Mouse (Mus musculus) limb, embryonic 14.5 days (tissue): ENCODE measurements around the gene Brd7. TPM values are rescaled to one million over a fixed set of nuclear protein-coding genes. Genes with fewer than 3 reads are reported as not detected.

Experiments used
- ATAC-seq: fragments of 200-750 bp; cut with Nextera tagmentation; 2 replicates; pipeline ENCODE4 v1.8.0; 2017; ENCODE audit warnings: low read depth, moderate number of reproducible peaks, moderate TSS enrichment; ENCODE audit not compliant: low FRiP score
- DNase-seq: peaks from one replicate; pipeline ENCODE4 v3.0.0-alpha.2; 2015; ENCODE audit warnings: low spot score
- H3K27ac ChIP-seq: fragments of 300-500 bp; sonication (generic); replicated peaks from 2 replicates; pipeline ENCODE4 v1.5.1; 2014; ENCODE audit warnings: low read depth, mild to moderate bottlenecking, low read length, moderate library complexity, mixed read lengths
- H3K27me3 ChIP-seq: fragments of 300-500 bp; sonication (generic); 2 replicates; pipeline ENCODE4 v1.6.1; 2014; ENCODE audit warnings: low read length, mixed read lengths; ENCODE audit not compliant: control insufficient read depth, insufficient read depth
- H3K36me3 ChIP-seq: fragments of 300-500 bp; sonication (generic); 2 replicates; pipeline ENCODE4 v1.6.1; 2014; ENCODE audit warnings: mild to moderate bottlenecking, low read length, moderate library complexity, mixed read lengths; ENCODE audit not compliant: control insufficient read depth, insufficient read depth
- H3K4me1 ChIP-seq: fragments of 300-500 bp; sonication (generic); 2 replicates; pipeline ENCODE4 v1.6.1; 2014; ENCODE audit warnings: antibody characterized with exemption, low read length, mixed read lengths; ENCODE audit not compliant: control insufficient read depth, insufficient read depth
- H3K4me2 ChIP-seq: fragments of 300-500 bp; sonication (generic); replicated peaks from 2 replicates; pipeline ENCODE4 v1.6.1; 2014; ENCODE audit warnings: low read depth, mild to moderate bottlenecking, low read length, moderate library complexity; ENCODE audit not compliant: severe bottlenecking
- H3K4me3 ChIP-seq: fragments of 300-500 bp; sonication (generic); replicated peaks from 2 replicates; pipeline ENCODE4 v1.5.1; 2014; ENCODE audit warnings: low read length
- H3K9ac ChIP-seq: fragments of 300-500 bp; sonication (generic); 2 replicates; pipeline ENCODE4 v1.6.1; 2014; ENCODE audit warnings: mild to moderate bottlenecking, low read depth, low read length, moderate library complexity; ENCODE audit not compliant: severe bottlenecking
- H3K9me3 ChIP-seq: fragments of 300-500 bp; sonication (generic); 2 replicates; pipeline ENCODE4 v1.6.1; 2016; ENCODE audit warnings: low read length; ENCODE audit not compliant: control insufficient read depth
- POLR2A ChIP-seq: fragments of 200-500 bp; IDR thresholded peaks from 2 replicates; pipeline ENCODE4 v1.8.0; 2012; ENCODE audit warnings: inconsistent platforms, mild to moderate bottlenecking, moderate library complexity, borderline replicate concordance; ENCODE audit not compliant: insufficient read depth, insufficient read length; ENCODE audit errors: extremely low read depth
- WGBS: fragments of 180-500 bp; shearing (Covaris S2); extraction: QIAGEN DNeasy Blood & Tissue Kit; methylation state at CpG from one replicate; pipeline ENCODE4 v1.1.7; 2014; 5-methylcytosine and 5-hydroxymethylcytosine counted together
- polyA plus RNA-seq, 2 experiments: library from polyadenylated mRNA; depleted of rRNA in 1 of 2; stranded (reverse) in 1 of 2; unstranded in 1 of 2; fragments of >200 nt; fragmentation: Nextera tagmentation in 1 of 2; extraction: Ambion mirVana in 1 of 2; gene quantifications; 2 replicates each; pipeline versions ENCODE4 v1.2.1 to v1.2.3; 2012 to 2014

The Brd7 gene
- polyA plus RNA-seq, 2 experiments: 73.6 to 77.7 TPM

DNA sequence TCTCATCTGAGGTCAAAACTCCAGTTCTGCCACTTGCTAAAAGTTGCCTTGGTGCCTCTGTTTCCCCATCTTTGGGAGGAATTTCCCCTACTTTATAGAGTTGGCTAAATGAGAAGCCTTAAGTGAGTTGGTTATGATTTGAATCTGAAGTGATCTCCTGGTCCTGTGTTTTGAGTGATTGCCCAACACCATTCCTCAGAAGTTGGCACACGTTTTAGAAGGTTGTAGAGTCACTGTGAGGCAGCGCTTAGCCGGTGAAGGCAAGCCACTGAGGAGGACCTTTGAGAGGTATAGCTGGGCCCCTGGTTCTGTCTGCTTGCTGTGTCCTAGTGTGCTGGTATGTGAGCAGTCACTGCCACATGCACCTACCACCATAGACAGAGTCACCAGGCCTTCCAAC, 31.3 kb upstream of the Brd7 start:
- no peaks in the 10 kb centered on the region for H3K9me3 ChIP-seq
- no peak overlapping the region for H3K4me3 ChIP-seq
- H3K9ac ChIP-seq: no peak overlapping the region
- no peak for DNase-seq
- H3K4me2 ChIP-seq: no peak overlapping the region
- ATAC-seq: no peak
- no peak for TF ChIP-seq POLR2A
- H3K36me3 ChIP-seq: no peaks in the 10 kb centered on the region
- H3K4me1 ChIP-seq: no peaks in the 10 kb centered on the region
- no peaks in the 10 kb centered on the region for H3K27me3 ChIP-seq
- WGBS: 86% methylated on average over 3 of the region's 3 CpGs
- no peak overlapping the region for H3K27ac ChIP-seq

DNA sequence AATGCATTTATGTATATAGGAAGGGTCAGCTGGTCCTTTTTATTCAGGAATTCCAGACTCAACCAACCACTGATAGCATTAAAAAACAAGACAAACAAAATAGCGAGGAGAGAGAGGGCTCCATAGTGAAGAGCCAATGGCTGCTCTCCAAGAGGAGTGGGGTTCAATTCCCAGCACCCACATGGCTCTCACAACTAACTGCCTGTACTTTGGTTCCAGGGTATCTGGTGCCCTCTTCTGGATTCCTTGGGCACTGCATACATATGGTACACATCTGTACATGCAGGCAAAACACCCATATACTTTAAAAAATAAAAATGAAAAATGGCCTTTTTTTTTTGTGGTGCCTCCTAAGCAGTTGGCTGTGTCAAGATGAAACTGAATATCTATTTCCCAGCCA, 28.8 kb upstream of the Brd7 start:
- H3K4me1 ChIP-seq: no peaks in the 10 kb centered on the region
- H3K9ac ChIP-seq: no peak overlapping the region
- H3K9me3 ChIP-seq: no peaks in the 10 kb centered on the region
- H3K27ac ChIP-seq: no peak overlapping the region
- H3K4me3 ChIP-seq: no peak overlapping the region
- H3K36me3 ChIP-seq: no peaks in the 10 kb centered on the region
- WGBS: 100% methylated on average over 1 of the region's 1 CpGs
- no peak for TF ChIP-seq POLR2A
- DNase-seq: no peak
- H3K4me2 ChIP-seq: no peak overlapping the region
- no peak for ATAC-seq
- H3K27me3 ChIP-seq: no peaks in the 10 kb centered on the region

DNA sequence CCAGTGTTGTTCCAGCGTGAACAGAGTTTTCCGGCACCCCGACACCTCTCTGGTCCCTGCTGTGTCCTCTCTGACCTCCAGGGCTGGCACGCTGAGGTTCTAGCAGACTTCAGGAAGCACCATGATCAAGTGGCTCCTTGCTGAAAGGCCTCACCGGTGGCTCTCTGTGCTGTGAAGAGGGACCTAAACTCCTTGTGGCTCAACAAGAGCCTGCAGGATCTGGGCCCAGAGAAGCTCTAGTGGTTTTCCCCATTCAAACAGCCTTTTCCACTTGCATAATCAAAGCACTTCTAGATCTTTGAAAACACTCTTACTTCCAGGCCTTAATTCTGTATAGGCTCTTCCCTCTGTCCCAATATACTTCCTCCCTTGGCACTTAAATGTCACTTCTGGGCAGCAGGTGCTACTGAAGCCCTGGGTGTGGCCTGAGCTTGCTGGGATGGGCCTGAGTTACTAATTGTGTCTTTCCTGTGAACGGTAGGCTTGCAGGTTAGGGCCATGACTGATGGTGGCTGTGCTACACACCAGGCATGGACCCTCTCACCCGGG, 26.8 kb upstream of the Brd7 start:
- no peak overlapping the region for H3K4me2 ChIP-seq
- DNase-seq (no peak), ATAC-seq (no peak)
- H3K27me3 ChIP-seq: no peaks in the 10 kb centered on the region
- no peak overlapping the region for H3K27ac ChIP-seq
- no peak for TF ChIP-seq POLR2A
- H3K9ac ChIP-seq: no peak overlapping the region
- WGBS: 61% methylated on average over 7 of the region's 7 CpGs
- H3K9me3 ChIP-seq: no peaks in the 10 kb centered on the region
- no peak overlapping the region for H3K4me3 ChIP-seq
- H3K4me1 ChIP-seq: no peaks in the 10 kb centered on the region
- no peaks in the 10 kb centered on the region for H3K36me3 ChIP-seq

DNA sequence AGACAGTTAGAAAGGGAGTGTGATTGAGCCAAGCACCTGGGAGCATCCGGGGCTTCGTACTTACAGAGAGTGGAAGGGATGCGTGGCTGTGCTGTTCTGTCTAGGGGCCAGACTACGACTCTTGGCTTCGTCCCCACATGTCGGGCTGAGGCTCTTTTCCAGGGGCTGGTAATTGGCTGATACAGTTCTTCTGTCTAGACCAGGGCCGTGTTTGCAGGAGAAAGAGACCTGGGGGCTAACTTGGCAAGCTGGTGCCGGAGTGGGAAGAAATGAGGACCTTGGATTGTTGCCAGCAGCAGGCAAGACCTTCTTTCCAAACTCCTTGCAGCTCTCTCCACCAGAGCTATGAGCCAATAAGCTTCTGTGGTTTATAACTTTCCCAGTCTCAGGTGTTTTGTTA, 25.9 kb upstream of the Brd7 start:
- no peaks in the 10 kb centered on the region for H3K9me3 ChIP-seq
- H3K9ac ChIP-seq: no peak overlapping the region
- DNase-seq (peak; percentile 28), ATAC-seq (no peak)
- no peaks in the 10 kb centered on the region for H3K36me3 ChIP-seq
- 44% methylated on average over 8 of the region's 8 CpGs for WGBS
- H3K27me3 ChIP-seq: no peaks in the 10 kb centered on the region
- H3K4me1 ChIP-seq: no peaks in the 10 kb centered on the region
- no peak for TF ChIP-seq POLR2A
- no peak overlapping the region for H3K4me2 ChIP-seq
- no peak overlapping the region for H3K4me3 ChIP-seq
- no peak overlapping the region for H3K27ac ChIP-seq

DNA sequence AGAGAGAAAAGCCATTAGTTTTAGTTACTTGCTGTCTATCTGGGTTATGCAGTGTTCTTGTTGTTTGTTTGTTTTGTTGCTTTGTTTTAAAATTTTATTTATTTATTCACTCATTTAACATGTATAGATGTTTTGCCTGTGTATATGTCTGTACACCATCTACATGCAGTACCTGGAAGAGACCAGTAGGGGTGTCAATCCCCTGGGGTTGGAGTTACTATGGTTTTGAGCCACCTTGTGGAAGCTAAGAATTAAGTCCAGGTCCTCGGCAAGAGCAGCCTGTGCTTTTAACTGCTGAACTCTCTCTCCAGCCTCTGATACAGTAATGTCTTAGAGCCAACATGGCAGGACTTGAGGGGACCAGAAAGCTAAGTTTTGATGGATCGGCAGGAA, 21.2 kb upstream of the Brd7 start:
- TF ChIP-seq POLR2A: no peak
- Histone ChIP-seq H3K4me3 (no peak overlapping the region), H3K36me3 (no peaks in the 10 kb centered on the region), H3K9ac (no peak overlapping the region), H3K9me3 (no peaks in the 10 kb centered on the region), H3K27ac (peak overlapping the region; percentile 70; the same call in 1 of the 2 replicates), H3K27me3 (no peaks in the 10 kb centered on the region), H3K4me1 (0 out of 2 replicates have a peak, but pooled peaks cover 3% of the 10 kb centered on the region), H3K4me2 (no peak overlapping the region)
- DNase-seq (no peak), ATAC-seq (no peak)
- 81% methylated on average over 2 of the region's 2 CpGs for WGBS
